Mouse (Mus musculus) activated CD4-positive, CD25-positive, alpha-beta regulatory T cell, adult 4 months (primary cell): Measurements from ENCODE around the gene Tmpo. TPM values are rescaled to one million over a fixed set of nuclear protein-coding genes. Genes with fewer than 3 reads are reported as not detected.
A peak's percentile ranks its signal among the peaks of the same experiment; 100 is the strongest.
"Not testable (repeated sequence)": the region's sequence is repeated elsewhere in the genome, so short reads cannot be mapped to it uniquely, and the experiment has no call there.

ENCODE experiments used
- ATAC-seq: one replicate; pipeline ENCODE4 v1.8.0; 2017
- polyA plus RNA-seq, 2 experiments: library from polyadenylated mRNA; unstranded; fragments of 100-300 nt; shearing (Covaris generic); gene quantifications; one replicate each; pipeline ENCODE4 v1.2.1; 2017

Tmpo gene
- polyA plus RNA-seq, 2 experiments from 2014 or later, result 51.5 to 69.5 TPM

GRCm38 (mm10) chr10:91184893-91185292 is 3.8 kb upstream of the Tmpo start:
- not testable (repeated sequence) for ATAC-seq

- ATAC-seq, result no peak
Measured at GRCm38 (mm10) chr10:91183316-91183715, 2.2 kb upstream of the Tmpo start.

- no peak for ATAC-seq
Measured at GRCm38 (mm10) chr10:91182291-91182990, 1.3 kb upstream of the Tmpo start.

DNA sequence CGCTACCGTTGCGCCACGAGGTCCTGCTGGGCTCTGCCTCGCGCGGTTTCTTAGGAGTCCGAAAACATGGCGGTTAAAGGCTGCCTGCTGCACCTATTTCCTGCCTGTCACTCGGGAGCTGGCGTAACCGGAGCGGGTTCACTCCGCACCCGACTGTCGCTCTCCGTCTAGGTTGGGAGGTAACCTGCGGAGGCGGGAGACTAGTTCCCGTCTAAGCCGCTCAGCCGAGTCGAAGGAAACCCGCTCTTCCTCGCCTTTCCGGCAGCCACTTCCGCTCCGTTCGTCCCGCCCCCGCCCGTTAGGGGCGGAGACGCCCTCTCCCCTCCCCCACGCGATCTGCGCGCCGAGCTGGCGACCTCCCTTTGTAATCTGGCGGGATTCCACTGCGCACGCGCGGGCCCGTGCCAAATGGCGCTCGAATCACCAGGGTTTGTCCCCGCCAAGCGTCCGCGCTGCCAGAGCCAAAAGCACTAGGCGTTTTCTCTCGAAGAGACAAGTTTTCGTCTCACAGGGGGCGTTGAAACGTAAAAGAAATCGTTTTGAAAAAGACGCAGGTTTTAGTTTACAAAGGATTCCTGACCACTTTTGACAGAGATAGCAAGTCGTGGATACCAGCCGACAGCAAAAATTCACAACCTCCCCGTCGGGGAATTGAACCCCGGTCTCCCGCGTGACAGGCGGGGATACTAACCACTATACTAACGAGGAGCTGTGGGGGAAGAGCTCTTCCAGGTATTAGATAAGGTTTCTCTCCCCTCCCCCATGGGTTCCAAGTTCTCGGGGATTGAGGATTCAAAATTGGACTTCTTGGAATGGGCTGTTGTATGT is 560 bp upstream of the Tmpo start:
- peak; percentile 80 for ATAC-seq

DNA sequence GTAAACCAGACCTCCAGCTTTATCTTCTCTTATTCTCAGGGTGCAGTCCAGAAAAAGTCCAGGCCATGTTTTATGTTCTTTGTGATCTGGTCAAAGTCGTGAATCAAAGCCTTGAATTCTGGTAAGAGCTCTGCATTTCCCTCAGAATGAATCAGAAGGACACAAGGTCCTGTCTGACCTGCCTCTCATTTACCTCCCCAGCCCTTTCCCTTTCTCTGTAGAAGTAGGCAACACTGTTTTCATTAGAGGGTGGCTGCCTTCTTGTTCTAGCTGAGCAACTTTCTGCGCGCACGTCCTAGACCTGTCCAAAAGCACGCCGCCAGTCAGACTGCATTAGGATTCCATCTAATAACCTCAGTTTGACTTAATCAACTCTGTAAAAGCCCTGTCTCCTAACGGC is 814 bp downstream of the Tmpo start:
- ATAC-seq, result no peak

DNA sequence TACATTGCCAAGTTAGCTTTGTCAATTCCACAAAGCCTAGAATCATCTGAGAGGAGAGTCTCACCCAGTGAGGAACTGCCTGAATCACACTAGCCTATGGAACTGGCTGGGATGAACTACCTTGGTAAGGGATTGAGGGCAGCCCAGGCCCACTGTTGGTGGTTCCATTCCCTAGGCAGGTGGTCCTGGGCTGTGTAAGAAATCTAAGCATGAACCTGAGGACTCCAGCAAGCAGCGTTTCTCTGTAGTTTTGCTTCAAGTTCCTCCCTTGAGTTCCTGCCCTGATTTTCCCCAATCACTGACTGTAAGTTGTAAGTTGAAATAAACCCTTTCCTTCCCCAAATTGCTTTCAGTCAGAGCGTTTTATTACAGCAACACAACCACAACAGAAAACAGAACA is 1.3 kb downstream of the Tmpo start:
- no peak for ATAC-seq

DNA sequence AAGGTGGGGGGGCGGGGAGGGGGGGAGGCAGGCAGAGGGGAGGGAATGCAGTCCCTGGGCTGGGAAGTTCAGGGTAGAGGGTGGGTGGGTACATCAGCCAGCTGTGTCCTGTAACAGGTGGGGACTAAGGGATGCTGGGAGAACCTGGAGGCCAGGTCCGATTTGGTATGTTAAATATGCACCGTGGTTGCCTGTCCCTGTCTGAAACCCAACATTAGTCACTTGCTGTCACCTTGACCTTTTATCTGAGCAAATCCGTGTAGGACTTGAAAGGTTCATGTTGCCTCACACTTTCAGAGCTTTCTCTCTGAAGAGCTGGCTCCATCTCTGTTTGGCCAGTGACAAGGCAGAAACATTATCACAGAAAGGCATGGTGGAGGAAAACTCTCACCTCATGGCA is 3.9 kb downstream of the Tmpo start:
- ATAC-seq, result no peak

- ATAC-seq, result no peak
Measured at GRCm38 (mm10) chr10:91172329-91173100, 8.6 kb downstream of the Tmpo start.

DNA sequence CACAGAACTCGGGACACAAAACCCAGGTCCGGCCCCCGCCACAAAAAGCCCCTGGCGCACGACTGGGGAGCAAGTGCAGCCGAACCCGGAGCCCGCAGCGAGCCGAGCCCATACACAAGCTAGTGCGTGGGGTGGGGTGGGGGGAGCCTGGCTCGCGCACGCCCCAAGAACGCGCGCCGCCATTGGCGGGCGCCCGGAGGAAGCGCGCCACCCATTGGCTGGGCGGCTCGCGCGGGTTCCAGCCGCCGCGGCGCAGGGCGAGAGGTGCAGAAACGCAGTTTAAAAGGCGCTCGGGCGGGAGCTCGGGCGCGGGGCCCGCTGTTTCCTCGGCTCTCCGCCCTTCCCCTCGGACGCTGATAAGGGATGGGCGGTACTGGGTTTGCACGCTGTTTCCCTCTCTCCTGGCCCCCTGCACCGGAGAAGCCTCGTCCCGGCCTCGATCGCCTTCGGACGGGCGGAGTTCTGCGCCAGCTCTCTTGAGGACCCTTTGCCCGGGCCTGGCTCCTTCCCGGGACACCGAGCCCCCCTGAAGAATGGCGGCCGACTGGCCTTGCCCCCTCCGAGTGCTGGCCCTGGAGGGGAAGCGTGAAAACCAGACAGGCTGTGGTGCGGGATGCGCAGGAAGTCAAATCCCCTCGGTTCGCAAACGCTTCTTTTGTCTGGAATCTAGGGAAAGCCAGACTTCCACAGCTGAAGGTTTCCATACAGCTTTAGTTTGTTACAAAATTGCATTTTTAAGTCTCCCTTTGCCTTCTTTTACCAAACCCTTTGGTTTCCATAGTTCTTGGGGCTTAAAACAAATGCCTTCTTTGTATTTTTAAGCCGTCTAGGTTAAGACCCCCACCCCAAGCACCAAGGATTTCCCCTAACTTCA is 9.4 kb downstream of the Tmpo start:
- peak; percentile 73 for ATAC-seq

GRCm38 (mm10) chr10:91171041-91171440 is 10.1 kb downstream of the Tmpo start:
- ATAC-seq, result peak; percentile 7

DNA sequence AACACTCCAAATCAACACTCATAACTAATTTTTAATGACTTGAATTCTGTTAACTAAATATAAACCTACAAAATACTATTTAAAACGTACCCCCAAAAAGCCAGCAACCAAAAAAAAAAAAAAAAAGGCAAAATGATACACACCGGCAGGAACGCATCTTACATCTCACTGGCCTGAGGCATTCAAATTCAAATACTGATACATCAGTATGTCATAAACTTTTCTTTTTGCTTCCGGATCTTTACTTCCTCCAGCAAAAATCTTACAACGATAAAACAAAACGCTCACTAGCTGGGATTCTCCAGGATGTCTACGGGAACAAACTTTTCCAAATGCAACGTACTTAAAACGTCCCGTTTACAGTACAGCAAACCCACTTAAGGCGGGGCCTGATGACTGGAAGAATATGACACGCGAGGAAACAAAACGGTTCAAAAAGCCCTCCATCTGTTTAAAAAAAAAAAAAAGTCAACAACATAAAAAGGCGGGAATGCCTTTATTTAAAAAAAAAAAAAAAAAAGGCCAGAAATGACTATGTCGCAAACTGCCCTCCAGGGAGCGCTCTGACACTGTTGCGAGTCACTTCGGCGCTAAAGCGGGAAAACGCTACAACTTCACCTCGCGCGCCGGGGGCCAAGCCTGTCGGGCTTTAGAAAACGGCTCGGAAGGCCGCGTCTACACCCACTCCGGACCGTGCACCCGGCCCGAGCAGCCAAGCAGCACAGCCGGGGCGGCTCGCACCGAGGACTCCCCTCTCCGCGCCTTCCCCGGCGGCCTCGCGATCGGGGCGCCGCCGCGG is 10.8 kb downstream of the Tmpo start:
- ATAC-seq, result peak; percentile 55

DNA sequence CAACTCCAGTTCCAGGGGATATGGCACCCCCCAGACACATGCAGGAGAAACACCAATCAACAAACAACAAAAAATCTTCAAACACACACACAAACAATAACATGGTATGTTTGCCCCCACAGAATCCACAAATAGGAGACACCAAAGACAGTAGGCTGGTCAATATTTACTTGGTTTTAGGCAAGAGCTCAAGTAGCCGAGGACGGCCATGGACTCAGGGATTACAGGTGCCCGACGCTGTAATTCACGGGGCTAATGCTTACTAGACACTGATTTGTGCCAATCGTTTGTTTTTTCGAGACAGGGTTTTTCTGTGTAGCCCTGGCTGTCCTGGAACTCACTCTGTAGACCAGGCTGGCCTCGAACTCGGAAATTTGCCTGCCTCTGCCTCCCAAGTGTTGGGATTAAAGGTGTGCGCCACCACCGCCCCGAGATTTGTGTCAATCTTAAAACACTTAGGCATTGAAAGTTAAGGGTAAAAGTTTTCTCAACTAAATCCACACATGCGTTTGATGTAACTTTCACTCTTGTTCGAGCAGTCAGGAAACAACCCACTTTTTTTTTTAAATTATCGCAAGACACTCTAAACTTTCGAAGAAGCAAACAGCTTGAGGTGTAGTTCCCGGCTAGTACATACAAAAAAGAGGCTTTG is 11.6 kb downstream of the Tmpo start:
- ATAC-seq, result no peak

DNA sequence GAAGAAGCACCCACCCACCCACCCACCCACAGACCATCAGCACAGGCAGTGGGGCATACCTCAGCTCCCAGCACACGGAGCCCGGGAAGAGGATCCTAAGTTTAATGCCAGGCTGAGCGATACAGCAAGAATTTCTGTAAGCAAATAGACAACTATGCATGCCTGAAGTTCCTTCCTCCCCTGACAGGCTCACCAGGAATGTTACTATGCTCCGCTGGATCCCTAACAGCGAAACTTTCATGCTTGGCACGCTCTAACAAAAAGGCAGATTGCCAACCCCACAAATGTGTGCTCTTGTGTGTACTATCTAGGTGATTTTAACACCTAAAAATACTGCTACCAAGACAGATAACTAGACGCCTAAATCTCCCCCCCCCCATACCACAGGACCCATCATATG is 13.8 kb downstream of the Tmpo start:
- ATAC-seq, result no peak

GRCm38 (mm10) chr10:91166890-91167289 is 14.2 kb downstream of the Tmpo start:
- peak; percentile 59 for ATAC-seq

DNA sequence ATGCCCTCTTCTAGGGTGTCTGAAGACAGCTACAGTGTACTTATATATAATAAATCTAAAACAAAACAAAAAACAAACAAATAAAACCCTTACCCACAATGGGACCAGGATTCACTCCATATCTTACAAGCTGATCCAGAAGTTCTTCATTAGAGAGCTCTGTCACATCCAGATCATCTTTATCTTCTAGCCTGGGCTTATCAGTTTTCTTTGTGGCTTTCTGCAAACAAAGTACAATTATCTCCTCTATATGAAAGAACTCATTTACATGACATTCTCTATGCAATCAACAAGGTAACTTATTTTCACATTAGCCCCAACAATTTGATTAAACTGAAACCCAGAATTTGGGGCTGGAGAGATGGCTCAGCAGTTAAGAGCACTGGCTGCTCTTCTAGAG is 15.3 kb downstream of the Tmpo start:
- ATAC-seq, result no peak

DNA sequence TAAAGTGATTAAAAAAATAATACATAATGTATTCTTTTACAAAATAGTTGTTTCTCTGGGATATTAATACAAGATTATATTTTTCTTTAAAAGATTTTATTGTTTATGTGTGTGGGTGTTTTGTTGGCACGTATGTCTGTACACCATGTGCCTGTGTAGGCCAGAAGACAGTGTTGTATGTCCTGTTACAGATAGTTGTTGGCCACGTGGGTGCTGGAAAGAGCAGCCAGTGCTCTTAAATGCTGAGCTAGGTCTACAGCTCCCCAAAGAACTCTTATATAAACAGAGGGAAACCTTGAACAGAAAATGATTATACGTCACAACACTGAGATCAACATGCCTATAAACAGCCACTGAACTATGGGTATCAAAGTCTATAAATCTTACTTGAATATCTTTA is 16.6 kb downstream of the Tmpo start:
- no peak for ATAC-seq

GRCm38 (mm10) chr10:91162511-91163163 is 18.5 kb downstream of the Tmpo start:
- no peak for ATAC-seq

DNA sequence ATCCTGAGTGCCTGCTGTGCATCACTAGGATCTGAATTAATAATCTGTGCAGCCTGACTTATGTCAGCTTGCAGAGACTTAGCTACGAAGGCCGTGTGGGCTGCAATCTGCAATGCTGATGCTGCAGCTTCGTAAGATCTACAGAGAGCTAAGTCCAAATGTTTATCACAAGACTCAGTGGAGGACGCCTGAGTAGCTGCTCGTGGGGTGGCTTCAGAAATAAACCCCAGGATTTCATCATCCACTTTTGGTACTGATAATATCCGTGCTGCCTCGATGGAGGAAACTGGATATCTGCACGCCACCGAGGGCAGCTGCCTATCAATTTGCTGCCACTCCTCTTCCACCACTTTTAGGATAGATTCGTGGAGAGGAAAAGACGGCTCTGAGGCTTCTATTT is 19.0 kb downstream of the Tmpo start:
- no peak for ATAC-seq

DNA sequence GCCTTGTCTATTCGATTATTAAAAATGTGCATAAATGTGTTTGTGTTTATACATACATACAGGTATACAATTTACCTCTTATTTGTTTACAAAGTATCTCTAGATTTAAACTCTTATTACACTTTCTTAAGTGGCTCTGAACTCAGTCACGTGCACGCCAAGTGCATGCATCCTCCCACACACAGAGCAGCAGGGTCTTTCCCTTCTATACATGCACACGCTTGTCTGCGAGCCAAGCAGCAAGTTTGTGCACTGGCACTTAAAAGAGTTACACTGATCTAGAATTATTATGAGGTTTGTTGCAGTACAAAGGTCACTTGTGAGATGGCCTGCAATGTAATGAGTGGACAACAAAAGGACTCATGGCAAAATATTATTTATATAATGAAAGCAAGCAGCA is 20.1 kb downstream of the Tmpo start:
- peak; percentile 85 for ATAC-seq

GRCm38 (mm10) chr10:91158442-91158841 is 22.7 kb downstream of the Tmpo start:
- ATAC-seq, result no peak
